Mouse (Mus musculus): ENCODE data around the gene Cyp27a1.

The Cyp27a1 gene

GRCm38 (mm10) chr1:74715468-74715867 is 2.1 kb downstream of the Cyp27a1 start:
- in situ Hi-C loops (cut with MboI, MseI): loop anchor here (25.0 kb wide), 1 partner anchor 1153 kb away; no protein-coding TSS in a partner anchor

GRCm38 (mm10) chr1:74715886-74716285 is 2.5 kb downstream of the Cyp27a1 start:
- in situ Hi-C loops (cut with MboI, MseI): loop anchor here (25.0 kb wide), 1 partner anchor 1154 kb away; no protein-coding TSS in a partner anchor

- in situ Hi-C loops (cut with MboI, MseI): loop anchor here (25.0 kb wide), 1 partner anchor 1156 kb away; no protein-coding TSS in a partner anchor
Measured at GRCm38 (mm10) chr1:74718113-74718512, 4.7 kb downstream of the Cyp27a1 start.

- in situ Hi-C loops (cut with MboI, MseI): loop anchor here (25.0 kb wide), 1 partner anchor 1157 kb away; no protein-coding TSS in a partner anchor
Measured at GRCm38 (mm10) chr1:74719281-74719680, 5.9 kb downstream of the Cyp27a1 start.

GRCm38 (mm10) chr1:74721657-74722056 is 8.3 kb downstream of the Cyp27a1 start:
- in situ Hi-C loops (cut with MboI, MseI): loop anchor here (25.0 kb wide), 1 partner anchor 1159 kb away; no protein-coding TSS in a partner anchor

GRCm38 (mm10) chr1:74723748-74724147 is 10.4 kb downstream of the Cyp27a1 start:
- in situ Hi-C loops (cut with MboI, MseI): loop anchor here (25.0 kb wide), 1 partner anchor 1161 kb away; no protein-coding TSS in a partner anchor

GRCm38 (mm10) chr1:74726114-74726513 is 12.7 kb downstream of the Cyp27a1 start:
- in situ Hi-C loops (cut with MboI, MseI): no loop called here

- in situ Hi-C loops (cut with MboI, MseI): no loop called here
Measured at GRCm38 (mm10) chr1:74726674-74727073, 13.3 kb downstream of the Cyp27a1 start.

GRCm38 (mm10) chr1:74728446-74728845 is 15.1 kb downstream of the Cyp27a1 start:
- in situ Hi-C loops (cut with MboI, MseI): no loop called here

- in situ Hi-C loops (cut with MboI, MseI): no loop called here
Measured at GRCm38 (mm10) chr1:74736977-74737376, 23.6 kb downstream of the Cyp27a1 start.

GRCm38 (mm10) chr1:74737500-74737899 is 24.1 kb downstream of the Cyp27a1 start:
- in situ Hi-C loops (cut with MboI, MseI): no loop called here

- in situ Hi-C loops (cut with MboI, MseI): no loop called here
Measured at GRCm38 (mm10) chr1:74740846-74741245, 27.5 kb downstream of the Cyp27a1 start.

- in situ Hi-C loops (cut with MboI, MseI): no loop called here
Measured at GRCm38 (mm10) chr1:74747335-74747734, 34.0 kb downstream of the Cyp27a1 start.

- in situ Hi-C loops (cut with MboI, MseI): no loop called here
Measured at GRCm38 (mm10) chr1:74748643-74749271, 35.4 kb downstream of the Cyp27a1 start, which contains the start of gene Prkag3. Prkag3 (minus strand) TSS chr1:74749221.

GRCm38 (mm10) chr1:74749301-74749700 is 35.9 kb downstream of the Cyp27a1 start:
- in situ Hi-C loops (cut with MboI, MseI): no loop called here

- in situ Hi-C loops (cut with MboI, MseI): no loop called here
Measured at GRCm38 (mm10) chr1:74750683-74751082, 37.3 kb downstream of the Cyp27a1 start.

GRCm38 (mm10) chr1:74752150-74752549 is 38.8 kb downstream of the Cyp27a1 start:
- in situ Hi-C loops (cut with MboI, MseI): no loop called here

- in situ Hi-C loops (cut with MboI, MseI): no loop called here
Measured at GRCm38 (mm10) chr1:74752833-74753232, 39.5 kb downstream of the Cyp27a1 start.

- in situ Hi-C loops (cut with MboI, MseI): no loop called here
Measured at GRCm38 (mm10) chr1:74753266-74753974, 40.0 kb downstream of the Cyp27a1 start.

- in situ Hi-C loops (cut with MboI, MseI): no loop called here
Measured at GRCm38 (mm10) chr1:74754175-74754785, 40.9 kb downstream of the Cyp27a1 start.

GRCm38 (mm10) chr1:74759773-74760172 is 46.4 kb downstream of the Cyp27a1 start:
- in situ Hi-C loops (cut with MboI, MseI): no loop called here

GRCm38 (mm10) chr1:74763081-74763480 is 49.7 kb downstream of the Cyp27a1 start:
- in situ Hi-C loops (cut with MboI, MseI): no loop called here
